Mouse (Mus musculus): ENCODE data around the gene Cldn15. TPM values are rescaled to one million over a fixed set of nuclear protein-coding genes. Genes with fewer than 3 reads are reported as not detected.

Gene Cldn15
- polyA plus RNA-seq, 1 experiment from 2014 or later = 5.3 TPM

GRCm38 (mm10) chr5:136950521-136950920 lies 15.9 kb upstream of the Cldn15 start:
- peaks cover 5% of the 10 kb centered on the region; the same call in 1 of the 2 replicates for H3K4me1 ChIP-seq (ENCODE audit: insufficient read depth)
- ATAC-seq (ENCODE audit: insufficient read depth) (no peak), DNase-seq (no peak)
- TF ChIP-seq CTCF (IDR thresholded peaks at IDR 0.05; ENCODE audit: low read depth) = no peak
- no peaks in the 10 kb centered on the region for H3K9me3 ChIP-seq (ENCODE audit: low read depth, low read length)
- H3K9ac ChIP-seq = no peak overlapping the region
- H3K4me2 ChIP-seq = no peak overlapping the region
- WGBS = 85% methylated on average over 6 of the region's 6 CpGs
- no peak overlapping the region for H3K4me3 ChIP-seq (ENCODE audit: low read depth, low read length)
- no peaks in the 10 kb centered on the region for H3K36me3 ChIP-seq (ENCODE audit: insufficient read depth)
- H3K27me3 ChIP-seq (ENCODE audit: insufficient read depth, low read length) = no peaks in the 10 kb centered on the region
- no peak overlapping the region for H3K27ac ChIP-seq (ENCODE audit: low read depth)

GRCm38 (mm10) chr5:136952153-136952552 lies 14.3 kb upstream of the Cldn15 start:
- ATAC-seq (ENCODE audit: insufficient read depth) = no peak
- Histone ChIP-seq H3K27ac (ENCODE audit: low read depth) (no peak overlapping the region), H3K9ac (no peak overlapping the region), H3K4me1 (ENCODE audit: insufficient read depth) (peaks cover 5% of the 10 kb centered on the region; the same call in 1 of the 2 replicates), H3K36me3 (ENCODE audit: insufficient read depth) (0 out of 2 replicates have a peak, but pooled peaks cover 4% of the 10 kb centered on the region), H3K27me3 (ENCODE audit: insufficient read depth, low read length) (no peaks in the 10 kb centered on the region), H3K9me3 (ENCODE audit: low read depth, low read length) (no peaks in the 10 kb centered on the region), H3K4me2 (peak overlapping the region; percentile 75; the same call in 1 of the 2 replicates), H3K4me3 (ENCODE audit: low read depth, low read length) (no peak overlapping the region)
- WGBS = 82% methylated on average over 4 of the region's 4 CpGs
- TF ChIP-seq CTCF (IDR thresholded peaks at IDR 0.05; ENCODE audit: low read depth) = no peak
- no peak for DNase-seq

DNA sequence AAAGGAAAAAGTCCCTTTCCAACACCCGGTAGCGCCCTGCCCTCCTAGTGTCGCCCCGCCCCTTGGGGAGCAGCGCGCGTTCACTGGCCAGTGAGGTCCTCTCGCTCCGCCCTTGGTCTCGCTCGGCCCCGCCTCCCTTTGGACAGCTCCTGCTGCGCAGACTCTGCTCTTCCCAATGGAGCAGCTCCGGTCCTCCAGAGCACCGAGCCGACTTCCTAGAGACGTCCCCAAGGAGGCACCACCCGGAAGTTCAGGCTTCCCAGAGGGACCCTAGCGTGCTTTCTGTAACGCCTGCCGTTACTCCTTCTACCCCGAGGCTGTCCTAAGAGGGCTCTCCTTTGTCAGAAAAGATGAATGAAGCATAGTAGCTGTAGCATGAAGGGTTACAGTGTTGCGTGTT lies 13.4 kb upstream of the Cldn15 start, which contains the start of gene Fis1:
TSS of gene Fis1 (plus strand) at position 261 of the 400 bp plus-strand sequence.
- Histone ChIP-seq H3K27me3 (ENCODE audit: insufficient read depth, low read length) (no peaks in the 10 kb centered on the region), H3K27ac (ENCODE audit: low read depth) (peak within 1 kb of the TSS; percentile 64; the same call in 1 of the 2 replicates), H3K9me3 (ENCODE audit: low read depth, low read length) (no peaks in the 10 kb centered on the region), H3K9ac (peak within 1 kb of the TSS; percentile 70), H3K36me3 (ENCODE audit: insufficient read depth) (peaks cover 7% of the 10 kb centered on the region; the same call in 1 of the 2 replicates), H3K4me1 (ENCODE audit: insufficient read depth) (peaks cover 5% of the 10 kb centered on the region; the same call in 1 of the 2 replicates), H3K4me2 (peak within 1 kb of the TSS; percentile 75), H3K4me3 (ENCODE audit: low read depth, low read length) (peak within 1 kb of the TSS; percentile 67)
- peak; percentile 100 for ATAC-seq (ENCODE audit: insufficient read depth)
- TF ChIP-seq CTCF (IDR thresholded peaks at IDR 0.05; ENCODE audit: low read depth) = no peak
- WGBS = under 1% methylated on average over 23 of the region's 23 CpGs
- peak; percentile 100 for DNase-seq

GRCm38 (mm10) chr5:136953440-136953951 lies 12.9 kb upstream of the Cldn15 start:
- peak; percentile 19; the same call in 1 of the 2 replicates for ATAC-seq (ENCODE audit: insufficient read depth)
- Histone ChIP-seq H3K36me3 (ENCODE audit: insufficient read depth) (peaks cover 7% of the 10 kb centered on the region; the same call in 1 of the 2 replicates), H3K4me1 (ENCODE audit: insufficient read depth) (peaks cover 5% of the 10 kb centered on the region; the same call in 1 of the 2 replicates), H3K4me2 (peak overlapping the region; percentile 75), H3K9ac (peak overlapping the region; percentile 70), H3K27ac (ENCODE audit: low read depth) (peak overlapping the region; percentile 64; the same call in 1 of the 2 replicates), H3K9me3 (ENCODE audit: low read depth, low read length) (no peaks in the 10 kb centered on the region), H3K27me3 (ENCODE audit: insufficient read depth, low read length) (no peaks in the 10 kb centered on the region), H3K4me3 (ENCODE audit: low read depth, low read length) (peak overlapping the region; percentile 67)
- TF ChIP-seq CTCF (IDR thresholded peaks at IDR 0.05; ENCODE audit: low read depth) = no peak
- 3% methylated on average over 12 of the region's 12 CpGs for WGBS
- no peak for DNase-seq

DNA sequence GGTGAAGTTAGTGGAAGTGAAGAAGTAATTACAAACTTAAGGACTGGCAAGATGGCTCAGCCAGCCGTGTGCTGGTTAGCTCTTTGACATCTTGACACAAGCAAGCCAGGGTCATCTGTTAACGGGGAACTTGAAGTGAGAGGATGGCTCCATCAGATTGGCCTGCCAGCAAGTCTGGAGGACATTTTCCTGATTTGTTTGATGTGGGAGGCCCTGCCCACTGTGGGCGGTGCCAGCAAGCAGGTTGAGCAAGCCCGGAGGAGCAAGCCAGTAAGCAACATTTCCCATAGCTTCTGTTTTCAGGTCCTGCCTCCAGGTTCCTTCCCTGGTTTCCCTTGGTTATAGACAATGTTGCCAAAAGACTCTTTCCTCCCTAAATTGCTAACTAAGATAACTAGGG lies 10.8 kb upstream of the Cldn15 start:
- no peak for TF ChIP-seq CTCF (IDR thresholded peaks at IDR 0.05; ENCODE audit: low read depth)
- WGBS = 72% methylated on average over 4 of the region's 4 CpGs
- H3K4me1 ChIP-seq (ENCODE audit: insufficient read depth) = peaks cover 5% of the 10 kb centered on the region; the same call in 1 of the 2 replicates

DNA sequence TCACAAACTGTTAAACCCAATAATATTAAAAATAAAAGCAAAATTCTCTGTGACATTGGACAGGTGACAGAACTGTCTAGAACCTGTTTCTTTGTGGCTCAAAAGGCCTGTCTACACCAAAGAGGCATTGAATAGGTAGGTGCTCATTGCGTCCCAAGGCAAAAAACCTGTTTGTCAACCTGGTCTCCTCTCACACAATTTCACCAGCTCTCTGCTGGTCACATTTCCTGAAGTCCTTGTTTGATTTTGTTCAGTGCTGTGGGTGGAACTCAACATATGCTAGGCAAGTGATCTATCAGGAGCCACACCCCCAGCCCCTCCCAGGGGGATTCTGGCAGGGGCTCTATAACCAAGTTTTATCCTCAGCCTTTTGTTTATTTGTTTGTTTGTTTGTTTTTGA lies 9.2 kb upstream of the Cldn15 start:
- Histone ChIP-seq H3K4me3 (ENCODE audit: low read depth, low read length) (no peak overlapping the region), H3K4me1 (ENCODE audit: insufficient read depth) (peaks cover 5% of the 10 kb centered on the region; the same call in 1 of the 2 replicates), H3K27me3 (ENCODE audit: insufficient read depth, low read length) (no peaks in the 10 kb centered on the region), H3K4me2 (no peak overlapping the region), H3K36me3 (ENCODE audit: insufficient read depth) (peaks cover 7% of the 10 kb centered on the region; the same call in 1 of the 2 replicates), H3K27ac (ENCODE audit: low read depth) (no peak overlapping the region), H3K9ac (no peak overlapping the region), H3K9me3 (ENCODE audit: low read depth, low read length) (no peaks in the 10 kb centered on the region)
- no peak for ATAC-seq (ENCODE audit: insufficient read depth)
- no peak for TF ChIP-seq CTCF (IDR thresholded peaks at IDR 0.05; ENCODE audit: low read depth)
- no peak for DNase-seq
- WGBS = 80% methylated on average over 1 of the region's 1 CpGs

More for the DNA sequence above, 10.8 kb upstream of the Cldn15 start:
- Histone ChIP-seq H3K4me2 (no peak overlapping the region), H3K9me3 (ENCODE audit: low read depth, low read length) (no peaks in the 10 kb centered on the region), H3K27ac (ENCODE audit: low read depth) (no peak overlapping the region), H3K27me3 (ENCODE audit: insufficient read depth, low read length) (no peaks in the 10 kb centered on the region), H3K4me3 (ENCODE audit: low read depth, low read length) (no peak overlapping the region), H3K9ac (no peak overlapping the region), H3K36me3 (ENCODE audit: insufficient read depth) (peaks cover 7% of the 10 kb centered on the region; the same call in 1 of the 2 replicates)
- DNase-seq = no peak
- no peak for ATAC-seq (ENCODE audit: insufficient read depth)

GRCm38 (mm10) chr5:136958991-136959605 lies 7.3 kb upstream of the Cldn15 start:
- Histone ChIP-seq H3K4me2 (0 out of 2 replicates have a peak overlapping the region, but pooled peaks have one; percentile 18), H3K4me1 (ENCODE audit: insufficient read depth) (peaks cover 3% of the 10 kb centered on the region; the same call in 1 of the 2 replicates), H3K9ac (no peak overlapping the region), H3K27ac (ENCODE audit: low read depth) (peak overlapping the region; percentile 81), H3K9me3 (ENCODE audit: low read depth, low read length) (no peaks in the 10 kb centered on the region), H3K36me3 (ENCODE audit: insufficient read depth) (peaks cover 19% of the 10 kb centered on the region), H3K27me3 (ENCODE audit: insufficient read depth, low read length) (no peaks in the 10 kb centered on the region), H3K4me3 (ENCODE audit: low read depth, low read length) (no peak overlapping the region)
- DNase-seq (peak; percentile 58), ATAC-seq (ENCODE audit: insufficient read depth) (no peak)
- WGBS = 52% methylated on average over 5 of the region's 5 CpGs
- no peak for TF ChIP-seq CTCF (IDR thresholded peaks at IDR 0.05; ENCODE audit: low read depth)

All from lung, embryonic 14.5 days (tissue).